In the genomic region with DNA sequence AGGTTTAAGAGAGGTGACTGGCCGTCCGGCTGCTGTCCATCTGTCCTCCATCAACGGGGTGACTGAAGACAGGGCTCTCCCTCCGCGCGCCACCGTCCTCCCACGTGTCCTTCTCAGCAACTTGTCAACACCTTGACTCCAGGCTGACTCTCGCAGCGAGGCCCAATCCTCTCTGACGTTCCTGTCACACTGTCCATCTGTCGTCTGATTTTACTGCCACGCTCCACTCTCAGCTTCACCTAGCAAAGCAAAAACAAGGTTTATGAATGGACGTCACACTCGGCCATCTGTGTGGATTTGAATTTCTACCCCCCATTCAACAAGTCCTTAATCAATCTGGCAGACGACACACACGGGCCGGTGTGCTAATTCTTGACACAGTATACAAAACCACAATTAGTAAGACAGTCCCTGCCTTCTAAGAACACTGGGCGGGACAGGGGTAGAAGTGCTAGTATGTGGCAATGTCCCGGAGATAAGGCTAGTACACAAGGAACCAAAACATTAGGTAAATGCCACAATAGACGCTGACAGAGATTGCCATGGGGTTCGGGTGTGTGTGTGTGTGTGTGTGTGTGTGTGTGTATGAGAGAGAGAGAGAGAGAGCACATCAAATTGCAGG, we compare ENCODE assay signal across 9 mouse cellular contexts. TPM values are rescaled to one million over a fixed set of nuclear protein-coding genes. Genes with fewer than 3 reads are reported as not detected.
DNase-seq lines count a peak whose midpoint lies in the region; ATAC-seq and TF ChIP-seq lines count a peak whose summit lies in the region.
"Had no signal": no experiment of that assay in that cellular context is flagged by ENCODE, and none has a peak within 500 bp of the region (broad histone marks: within the 10 kb centered on the region; RNA-seq: fewer than 3 reads in every experiment).

No protein-coding gene starts in this region.

- no peaks in the 10 kb centered on the region for H3K27me3 ChIP-seq in embryonic facial prominence, embryonic 12.5 days
- H3K27me3 ChIP-seq in embryonic facial prominence, embryonic 10.5 days (replicated peaks; ENCODE audit: low read depth, poor library complexity, severe bottlenecking) = 0 out of 2 replicates have a peak, but pooled peaks cover 4% of the 10 kb centered on the region
- no peaks in the 10 kb centered on the region for H3K27me3 ChIP-seq in liver, adult 2 months (ENCODE audit: control insufficient read depth, insufficient read depth, low read length)
- no peaks in the 10 kb centered on the region for H3K27me3 ChIP-seq in liver, embryonic 12.5 days (replicated peaks)
- H3K27me3 ChIP-seq in heart, embryonic 12.5 days (replicated peaks) = no peaks in the 10 kb centered on the region
- no peaks in the 10 kb centered on the region for H3K27me3 ChIP-seq in small intestine, adult 2 months (ENCODE audit: control insufficient read depth, insufficient read depth, low read length)
- H3K27me3 ChIP-seq in hindbrain, embryonic 11.5 days (ENCODE audit: control insufficient read depth, insufficient read depth, low read length) = no peaks in the 10 kb centered on the region

- 0 out of 2 replicates have a peak overlapping the region, but pooled peaks have one; percentile 30 for H3K27ac ChIP-seq in embryonic facial prominence, embryonic 12.5 days
- H3K27ac ChIP-seq in embryonic facial prominence, embryonic 10.5 days (replicated peaks) = no peak overlapping the region
- peak overlapping the region; percentile 10; the same call in 1 of the 2 replicates for H3K27ac ChIP-seq in liver, adult 2 months (replicated peaks; ENCODE audit: insufficient read depth, low read depth, low read length)
- no peak overlapping the region for H3K27ac ChIP-seq in liver, embryonic 12.5 days
- H3K27ac ChIP-seq in heart, embryonic 12.5 days (ENCODE audit: poor library complexity, severe bottlenecking) = peak overlapping the region; percentile 36; the same call in 1 of the 2 replicates
- H3K27ac ChIP-seq in small intestine, adult 2 months (ENCODE audit: insufficient read depth, low read depth, low read length) = peak overlapping the region; percentile 1; the same call in 1 of the 2 replicates
- H3K27ac ChIP-seq in hindbrain, embryonic 11.5 days (ENCODE audit: low read depth, low read length) = no peak overlapping the region

- H3K9me3 ChIP-seq in embryonic facial prominence, embryonic 12.5 days = no peaks in the 10 kb centered on the region
- H3K9me3 ChIP-seq in embryonic facial prominence, embryonic 10.5 days = no peaks in the 10 kb centered on the region
- no peaks in the 10 kb centered on the region for H3K9me3 ChIP-seq in liver, embryonic 12.5 days (replicated peaks)
- H3K9me3 ChIP-seq in heart, embryonic 12.5 days (replicated peaks) = no peaks in the 10 kb centered on the region
- no peaks in the 10 kb centered on the region for H3K9me3 ChIP-seq in hindbrain, embryonic 11.5 days (ENCODE audit: control insufficient read depth, low read length)

- DNase-seq in embryonic facial prominence, embryonic 10.5 days (ENCODE audit: low spot score) = no peak
- DNase-seq in liver, adult 2 months (ENCODE audit: extremely low read depth, low read depth, low spot score) = peak; percentile 61
- DNase-seq in urinary bladder, postnatal 10 days (ENCODE audit: low spot score) = no peak
- no peak for DNase-seq in hindbrain, embryonic 11.5 days (ENCODE audit: low spot score)
- DNase-seq: spleen, adult 18-20 months had no signal

- TF ChIP-seq CTCF in liver, adult 2 months (IDR thresholded peaks at IDR 0.05; ENCODE audit: low read depth, low read length) = no peak
- TF ChIP-seq CTCF in small intestine, adult 2 months (IDR thresholded peaks at IDR 0.05; ENCODE audit: extremely low read depth, insufficient read length, insufficient replicate concordance, low read depth, low read length) = no peak

- no peak overlapping the region for H3K4me3 ChIP-seq in embryonic facial prominence, embryonic 12.5 days
- no peak overlapping the region for H3K4me3 ChIP-seq in embryonic facial prominence, embryonic 10.5 days
- no peak overlapping the region for H3K4me3 ChIP-seq in liver, adult 2 months (ENCODE audit: insufficient read depth, low read depth, low read length)
- H3K4me3 ChIP-seq in liver, embryonic 12.5 days = no peak overlapping the region
- H3K4me3 ChIP-seq in heart, embryonic 12.5 days = 0 out of 2 replicates have a peak overlapping the region, but pooled peaks have one; percentile 8
- no peak overlapping the region for H3K4me3 ChIP-seq in small intestine, adult 2 months (ENCODE audit: low read depth, low read length)
- H3K4me3 ChIP-seq in hindbrain, embryonic 11.5 days (ENCODE audit: low read depth, low read length) = no peak overlapping the region

- peaks cover 55% of the 10 kb centered on the region for H3K4me1 ChIP-seq in embryonic facial prominence, embryonic 12.5 days
- H3K4me1 ChIP-seq in embryonic facial prominence, embryonic 10.5 days = peaks cover 61% of the 10 kb centered on the region
- H3K4me1 ChIP-seq in liver, adult 2 months (ENCODE audit: control insufficient read depth, insufficient read depth, low read length) = peaks cover 63% of the 10 kb centered on the region
- H3K4me1 ChIP-seq in liver, embryonic 12.5 days = peaks cover 76% of the 10 kb centered on the region
- peaks cover 71% of the 10 kb centered on the region for H3K4me1 ChIP-seq in heart, embryonic 12.5 days (replicated peaks)
- peaks cover 47% of the 10 kb centered on the region for H3K4me1 ChIP-seq in small intestine, adult 2 months (ENCODE audit: control insufficient read depth, insufficient read depth, insufficient read length, low read length)
- H3K4me1 ChIP-seq in hindbrain, embryonic 11.5 days (replicated peaks; ENCODE audit: control insufficient read depth, insufficient read depth, low read length) = no peaks in the 10 kb centered on the region

- peaks cover 75% of the 10 kb centered on the region for H3K79me2 ChIP-seq in liver, adult 2 months (ENCODE audit: control insufficient read depth, insufficient read depth, low read length)

- H3K4me2 ChIP-seq in embryonic facial prominence, embryonic 12.5 days (replicated peaks) = no peak overlapping the region
- no peak overlapping the region for H3K4me2 ChIP-seq in liver, embryonic 12.5 days
- peak overlapping the region; percentile 50 for H3K4me2 ChIP-seq in heart, embryonic 12.5 days
- H3K4me2 ChIP-seq in hindbrain, embryonic 11.5 days (replicated peaks; ENCODE audit: low read depth, low read length) = no peak overlapping the region

- ATAC-seq in embryonic facial prominence, embryonic 12.5 days (ENCODE audit: insufficient number of reproducible peaks, insufficient read depth, low FRiP score, low TSS enrichment) = no peak
- ATAC-seq in liver, embryonic 12.5 days = no peak
- 0 out of 2 replicates have a peak, but pooled peaks have one; percentile 51 for ATAC-seq in heart, embryonic 12.5 days (ENCODE audit: insufficient number of reproducible peaks, low FRiP score)
- no peak for ATAC-seq in hindbrain, embryonic 11.5 days (ENCODE audit: low FRiP score)

- H3K9ac ChIP-seq in embryonic facial prominence, embryonic 12.5 days = no peak overlapping the region
- no peak overlapping the region for H3K9ac ChIP-seq in liver, adult 2 months (ENCODE audit: low read depth, low read length)
- no peak overlapping the region for H3K9ac ChIP-seq in liver, embryonic 12.5 days
- H3K9ac ChIP-seq in heart, embryonic 12.5 days = no peak overlapping the region
- no peak overlapping the region for H3K9ac ChIP-seq in hindbrain, embryonic 11.5 days (ENCODE audit: low read depth, low read length)

- TF ChIP-seq POLR2A in liver, adult 2 months (IDR thresholded peaks at IDR 0.05; ENCODE audit: extremely low read depth, insufficient read depth, low read length) = no peak
- no peak for TF ChIP-seq POLR2A in small intestine, adult 2 months (IDR thresholded peaks at IDR 0.05; ENCODE audit: low read depth, low read length)

- H3K36me3 ChIP-seq in embryonic facial prominence, embryonic 12.5 days = peaks cover 19% of the 10 kb centered on the region; the same call in 1 of the 2 replicates
- H3K36me3 ChIP-seq in embryonic facial prominence, embryonic 10.5 days (replicated peaks) = peaks cover 42% of the 10 kb centered on the region
- H3K36me3 ChIP-seq in liver, adult 2 months (ENCODE audit: control insufficient read depth, insufficient read depth, low read length) = peaks cover 28% of the 10 kb centered on the region
- H3K36me3 ChIP-seq in liver, embryonic 12.5 days = peaks cover 46% of the 10 kb centered on the region
- H3K36me3 ChIP-seq in heart, embryonic 12.5 days = peaks cover 12% of the 10 kb centered on the region
- peaks cover 22% of the 10 kb centered on the region for H3K36me3 ChIP-seq in small intestine, adult 2 months (ENCODE audit: control insufficient read depth, insufficient read depth, low read length)
- no peaks in the 10 kb centered on the region for H3K36me3 ChIP-seq in hindbrain, embryonic 11.5 days (ENCODE audit: control insufficient read depth, insufficient read depth, low read length)

- WGBS in embryonic facial prominence, embryonic 12.5 days = 74% methylated on average over 22 of the region's 22 CpGs
- WGBS in embryonic facial prominence, embryonic 10.5 days = 84% methylated on average over 22 of the region's 22 CpGs
- WGBS in liver, adult 2 months = 62% methylated on average over 22 of the region's 22 CpGs
- WGBS in liver, embryonic 12.5 days (ENCODE audit: insufficient replicate concordance) = 66% methylated on average over 22 of the region's 22 CpGs
- 28% methylated on average over 22 of the region's 22 CpGs for WGBS in heart, embryonic 12.5 days
- 56% methylated on average over 22 of the region's 22 CpGs for WGBS in small intestine, adult 2 months
- 59% methylated on average over 22 of the region's 22 CpGs for WGBS in hindbrain, embryonic 11.5 days

RNA-seq across cellular contexts. Expression of a gene that starts 10.1 kb away (rescaled TPM):
- polyA plus RNA-seq in embryonic facial prominence, embryonic 12.5 days (2016; fragmentation: Nextera tagmentation; extraction: Ambion mirVana) = 36.1 and 36.5 TPM in 2 replicates
- 14.7 and 18.9 TPM in 2 replicates for polyA plus RNA-seq in embryonic facial prominence, embryonic 10.5 days (2016; fragmentation: Nextera tagmentation; extraction: Ambion mirVana)
- total RNA-seq in liver, adult 2 months (2014; rRNA removed) = 35.5 and 38.4 TPM in 2 replicates
- 11.9 and 12.2 TPM in 2 replicates for polyA plus RNA-seq in liver, adult 2 months (2012; rRNA removed)
- polyA plus RNA-seq in liver, embryonic 12.5 days (2016; fragmentation: Nextera tagmentation; extraction: Ambion mirVana) = 17.2 and 22.0 TPM in 2 replicates
- polyA plus RNA-seq in heart, embryonic 12.5 days (2016; fragmentation: Nextera tagmentation; extraction: Ambion mirVana) = 14.8 and 18.1 TPM in 2 replicates
- polyA plus RNA-seq in small intestine, adult 2 months (2012; rRNA removed) = 5.7 and 11.4 TPM in 2 replicates
- polyA plus RNA-seq in hindbrain, embryonic 11.5 days (2014; fragmentation: Nextera tagmentation; extraction: Ambion mirVana) = 19.0 and 29.8 TPM in 2 replicates

Comparison
In these comparisons a context has a peak if more than half of its experiments do, and no peak if none do; other contexts are left out.
1. H3K27ac ChIP-seq: peak in embryonic facial prominence, embryonic 12.5 days (single experiment), liver, adult 2 months (single experiment), heart, embryonic 12.5 days (single experiment) and small intestine, adult 2 months (single experiment); none in embryonic facial prominence, embryonic 10.5 days (single experiment), liver, embryonic 12.5 days (single experiment) and hindbrain, embryonic 11.5 days (single experiment).